Mouse (Mus musculus) right cerebral cortex, postnatal 10 days (tissue): ENCODE measurements around the gene Lrrc3b.

ENCODE experiments used
- DNase-seq, 2 experiments: peaks; one replicate each; pipeline ENCODE4 v3.0.0; 2021; ENCODE audit warnings: low spot score in 2 of 2

The Lrrc3b gene

GRCm38 (mm10) chr14:15438485-15439157 is at the start of gene Lrrc3b:
Gene Lrrc3b, minus strand, starts transcription at chr14:15438987.
- DNase-seq: peak; percentile 82 to 86

GRCm38 (mm10) chr14:15477668-15478067 is 38.9 kb upstream of the Lrrc3b start:
- DNase-seq: no peak

GRCm38 (mm10) chr14:15438096-15438484 is 697 bp downstream of the Lrrc3b start:
- DNase-seq: peak; percentile 52 to 60

- DNase-seq: peak; percentile 38 to 51
Observed at GRCm38 (mm10) chr14:15437501-15437941, 1.3 kb downstream of the Lrrc3b start.

- DNase-seq: peak in 1 of 2 experiments; percentile 32
Observed at GRCm38 (mm10) chr14:15437046-15437445, 1.7 kb downstream of the Lrrc3b start.

- DNase-seq: no peak
Observed at GRCm38 (mm10) chr14:15436586-15436985, 2.2 kb downstream of the Lrrc3b start.

- DNase-seq: no peak
Observed at GRCm38 (mm10) chr14:15432396-15432795, 6.4 kb downstream of the Lrrc3b start.

GRCm38 (mm10) chr14:15421624-15422023 is 17.2 kb downstream of the Lrrc3b start:
- no peak for DNase-seq

- DNase-seq: peak; percentile 46 to 69
Observed at GRCm38 (mm10) chr14:15410686-15411534, 27.9 kb downstream of the Lrrc3b start.

GRCm38 (mm10) chr14:15385536-15385935 is 53.3 kb downstream of the Lrrc3b start:
- peak in 1 of 2 experiments; percentile 40 for DNase-seq

GRCm38 (mm10) chr14:15384972-15385371 is 53.8 kb downstream of the Lrrc3b start:
- DNase-seq: no peak

- no peak for DNase-seq
Observed at GRCm38 (mm10) chr14:15384532-15384931, 54.3 kb downstream of the Lrrc3b start.

GRCm38 (mm10) chr14:15383133-15383532 is 55.7 kb downstream of the Lrrc3b start:
- no peak for DNase-seq

- DNase-seq: peak in 1 of 2 experiments; percentile 38
Observed at GRCm38 (mm10) chr14:15377368-15377767, 61.4 kb downstream of the Lrrc3b start.

GRCm38 (mm10) chr14:15376786-15377185 is 62.0 kb downstream of the Lrrc3b start:
- no peak for DNase-seq

- DNase-seq: peak; percentile 33 to 41
Observed at GRCm38 (mm10) chr14:15374271-15374670, 64.5 kb downstream of the Lrrc3b start.

GRCm38 (mm10) chr14:15372985-15373384 is 65.8 kb downstream of the Lrrc3b start:
- peak; percentile 58 to 75 for DNase-seq

- no peak for DNase-seq
Observed at GRCm38 (mm10) chr14:15365045-15365444, 73.7 kb downstream of the Lrrc3b start.

GRCm38 (mm10) chr14:15359893-15360292 is 78.9 kb downstream of the Lrrc3b start:
- DNase-seq: no peak

- DNase-seq: no peak
Observed at GRCm38 (mm10) chr14:15359134-15359533, 79.7 kb downstream of the Lrrc3b start.

GRCm38 (mm10) chr14:15355512-15355911 is 83.3 kb downstream of the Lrrc3b start:
- DNase-seq: peak; percentile 66 to 82

GRCm38 (mm10) chr14:15354299-15354698 is 84.5 kb downstream of the Lrrc3b start:
- DNase-seq: no peak

- no peak for DNase-seq
Observed at GRCm38 (mm10) chr14:15333130-15333529, 105.7 kb downstream of the Lrrc3b start.
